Mouse (Mus musculus) erythroblast, embryonic 14.5 days (primary cell): ENCODE measurements around the gene Traip.

ENCODE experiments used
- GATA1 ChIP-seq: IDR thresholded peaks from 2 replicates; pipeline ENCODE4 v1.6.1; 2012; ENCODE audit warnings: low read length, inconsistent platforms, mixed read lengths
- TAL1 ChIP-seq: IDR thresholded peaks from 3 replicates; pipeline ENCODE4 v1.6.1; 2012; ENCODE audit warnings: low read length, inconsistent platforms, mixed read lengths

DNA sequence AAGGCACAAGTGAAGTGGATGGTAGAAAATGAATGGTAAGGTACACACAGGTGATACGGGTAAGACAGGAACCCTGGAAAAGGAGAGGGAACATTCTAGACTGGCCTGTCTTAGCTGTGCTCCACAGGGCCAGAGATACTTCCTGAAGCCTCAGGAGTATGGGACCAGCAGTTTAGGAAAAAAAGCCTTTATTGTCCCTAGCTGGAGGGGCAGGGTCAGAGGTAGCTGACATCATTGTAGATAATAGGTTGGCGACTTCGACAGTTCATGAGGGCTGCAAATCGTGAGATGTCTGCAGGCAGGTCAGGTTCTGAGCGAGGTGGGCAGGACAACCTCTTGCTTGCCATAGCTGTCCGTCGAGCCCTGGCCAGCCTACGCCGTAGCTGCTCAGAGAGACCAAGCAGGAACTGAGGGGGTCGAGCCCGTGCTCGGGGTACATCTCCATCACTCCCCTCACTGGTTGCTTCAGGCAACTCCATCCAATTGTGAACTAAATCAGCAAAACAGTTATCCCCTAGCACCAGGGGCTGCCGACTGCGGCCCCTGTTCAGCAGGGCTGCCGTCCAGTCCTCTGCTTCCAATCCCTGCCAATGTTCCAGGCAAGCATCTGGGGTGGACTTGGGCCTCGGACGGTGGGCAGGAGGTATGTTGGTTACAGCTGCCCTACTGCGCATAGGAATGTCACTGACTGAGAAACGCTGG lies 34.3 kb downstream of the Traip start:
- TF ChIP-seq GATA1: no peak
- TF ChIP-seq TAL1: no peak
